Mouse (Mus musculus): Measurements from ENCODE around the gene Arpc1b.

GRCm38 (mm10) chr5:145075081-145075480 lies 38.9 kb upstream of the Arpc1b start:
- TF ChIP-seq CTCF (IDR thresholded peaks at IDR 0.05; ENCODE audit: borderline replicate concordance, control insufficient read depth, extremely low read depth, insufficient read depth, low read length, poor library complexity) (no peak), POLR2A (IDR thresholded peaks at IDR 0.05; ENCODE audit: control insufficient read depth, extremely low read depth, insufficient read depth, low read length, poor library complexity) (no peak)
